Mouse (Mus musculus) left cerebral cortex, adult 9 months (tissue): ENCODE data around the gene Lclat1.

ENCODE experiments used
- DNase-seq, 2 experiments: peaks; one replicate each; pipeline ENCODE4 v3.0.0; 2022; ENCODE audit warnings: low spot score in 2 of 2

Gene Lclat1

DNA sequence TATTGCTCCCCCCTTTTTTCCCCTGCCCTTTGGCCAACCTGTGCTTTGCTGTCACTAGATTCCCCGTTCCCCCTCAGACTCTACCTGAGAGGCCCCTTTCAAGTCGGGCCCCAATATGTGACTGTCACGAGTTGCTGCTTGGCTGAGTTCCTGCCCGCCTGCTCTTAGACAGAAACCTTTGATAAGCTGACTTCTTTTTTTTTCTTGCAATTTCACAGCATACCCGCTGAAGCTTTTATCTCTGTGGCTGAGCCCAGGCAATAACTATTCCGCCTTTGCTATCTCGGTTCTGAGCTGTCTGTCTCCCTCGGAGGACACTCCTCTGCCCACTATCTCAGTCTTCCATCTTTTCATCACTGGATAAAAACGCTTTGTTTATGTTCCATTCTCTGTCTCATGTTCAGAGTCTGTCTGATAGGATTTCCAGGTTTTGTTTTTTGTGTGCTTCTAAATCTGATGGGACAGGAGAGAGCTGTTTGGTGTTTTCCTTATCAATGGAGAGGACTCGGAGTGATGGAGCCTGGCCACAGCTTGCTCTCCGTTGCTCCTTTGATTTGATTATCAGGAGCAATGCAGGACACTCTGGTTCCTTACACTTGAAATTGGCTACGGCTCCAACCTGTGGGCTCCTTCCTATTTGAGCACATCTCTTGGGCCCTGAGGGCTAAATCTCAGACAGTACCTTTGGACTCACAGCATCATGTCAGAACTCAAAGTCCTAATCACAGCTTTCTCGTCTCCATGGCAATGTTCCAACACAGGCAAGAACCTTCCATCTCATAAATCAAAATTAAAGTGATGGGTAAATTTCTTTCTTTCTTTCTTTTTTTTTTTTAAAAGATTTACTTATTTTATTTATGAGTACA lies 20.5 kb upstream of the Lclat1 start:
- no peak for DNase-seq

DNA sequence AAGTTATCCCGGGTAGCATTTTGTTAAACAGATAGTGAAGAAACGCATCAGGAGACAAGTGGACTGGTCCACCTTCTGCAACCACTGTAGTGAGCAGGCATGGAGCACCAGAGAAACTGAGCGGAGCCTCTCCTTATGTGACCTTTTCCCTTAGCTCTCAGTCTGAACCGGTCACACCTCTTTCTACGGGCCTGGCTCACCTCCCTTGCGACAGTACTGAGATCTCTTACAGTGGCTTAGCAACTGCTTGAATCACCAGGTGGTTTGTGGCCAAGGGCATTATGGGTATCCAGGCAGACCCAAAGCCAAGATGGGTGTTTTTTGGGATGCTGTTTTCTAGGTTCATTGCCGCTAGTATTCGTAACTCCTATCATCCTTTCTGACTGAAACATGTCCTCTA lies 16.4 kb upstream of the Lclat1 start:
- no peak for DNase-seq

DNA sequence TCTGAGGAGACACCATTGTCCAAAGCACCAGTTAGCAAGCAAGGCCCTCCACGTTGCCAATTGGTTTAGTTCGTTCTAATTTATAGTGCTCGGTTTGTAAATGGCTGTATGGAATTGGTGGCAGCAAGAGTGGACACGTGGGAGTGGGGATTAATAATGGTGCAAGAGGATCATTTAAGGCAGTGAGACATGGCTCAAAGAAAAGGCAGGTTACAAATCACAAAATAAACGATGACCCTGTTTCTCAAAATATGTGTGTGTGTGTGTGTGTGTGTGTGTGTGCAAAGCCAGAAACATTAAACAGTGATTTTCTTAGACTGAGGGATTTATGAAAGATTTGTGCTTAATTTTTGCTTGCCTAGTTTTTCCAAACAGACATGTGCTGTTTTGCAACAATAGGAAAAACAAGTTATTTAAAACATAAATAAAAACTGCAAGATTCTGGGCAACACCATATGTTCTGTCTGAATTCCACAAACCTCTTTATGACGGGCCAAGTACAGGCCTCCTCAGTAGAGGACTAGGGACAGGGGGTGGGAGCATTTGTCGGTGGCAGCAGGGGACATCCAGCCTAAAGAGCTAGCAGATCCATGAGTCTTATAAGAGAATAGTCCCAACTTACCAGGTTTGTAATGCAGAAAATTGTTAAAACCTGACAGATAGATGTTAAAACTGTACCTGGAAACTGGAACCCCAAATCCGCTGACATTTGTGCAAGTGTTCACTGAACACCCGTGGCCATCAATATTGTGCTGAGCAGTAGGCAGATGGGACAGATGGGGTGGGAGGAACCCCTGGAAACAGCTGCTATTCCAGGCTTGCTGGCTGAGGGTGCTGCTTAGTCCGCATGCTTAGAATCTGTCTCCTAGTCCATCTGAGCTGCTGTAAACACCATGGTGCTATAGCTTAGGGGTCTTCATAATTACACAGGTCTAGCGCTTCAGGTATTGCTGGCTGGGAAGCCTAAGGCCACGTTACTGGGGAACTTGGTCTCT lies 15.4 kb upstream of the Lclat1 start:
- DNase-seq = no peak

GRCm38 (mm10) chr17:73095070-73095469 lies 12.7 kb upstream of the Lclat1 start:
- DNase-seq = no peak

DNA sequence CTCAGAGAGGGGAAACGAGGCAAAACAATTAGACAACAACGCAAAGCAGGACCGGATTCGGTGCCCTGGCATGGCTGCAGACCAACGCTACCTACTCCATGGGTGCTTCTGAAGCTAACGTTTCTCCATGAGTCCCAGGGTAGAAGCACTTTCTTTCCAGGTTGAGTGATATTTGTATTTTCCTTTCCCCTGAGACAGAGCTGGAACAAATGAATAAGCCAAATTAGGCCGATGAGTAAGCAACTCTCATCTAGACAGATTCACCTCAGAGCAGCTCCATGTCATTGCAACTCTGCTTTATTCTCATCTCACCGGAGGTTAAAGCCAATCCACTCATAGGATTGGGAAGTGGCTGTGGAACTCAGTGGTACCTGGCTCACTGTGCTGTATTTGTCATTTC lies 12.2 kb upstream of the Lclat1 start:
- no peak for DNase-seq

- peak in 1 of 2 experiments; percentile 39 for DNase-seq
Measured at GRCm38 (mm10) chr17:73096484-73096883, 11.3 kb upstream of the Lclat1 start.

GRCm38 (mm10) chr17:73098636-73099035 lies 9.1 kb upstream of the Lclat1 start:
- DNase-seq = no peak

DNA sequence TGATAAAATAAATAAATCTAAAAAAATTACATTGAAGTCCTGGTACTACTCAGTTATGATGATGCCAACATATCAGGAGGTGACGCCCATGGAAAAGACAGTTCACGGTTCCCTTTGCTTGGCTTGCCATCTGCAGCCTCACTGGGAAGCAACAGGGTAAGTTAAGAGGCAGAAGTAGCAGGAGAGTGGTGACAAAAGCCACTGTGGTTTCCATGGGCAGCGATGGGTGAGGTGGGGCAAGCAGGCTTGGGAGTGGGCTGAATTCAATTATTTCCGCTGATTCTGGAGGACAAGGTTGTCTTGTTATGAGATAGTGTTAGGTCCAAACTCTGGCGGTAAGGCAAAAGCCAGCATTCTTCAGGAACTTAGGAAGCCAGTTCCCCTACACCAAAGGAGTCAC lies 7.4 kb upstream of the Lclat1 start:
- DNase-seq = no peak

DNA sequence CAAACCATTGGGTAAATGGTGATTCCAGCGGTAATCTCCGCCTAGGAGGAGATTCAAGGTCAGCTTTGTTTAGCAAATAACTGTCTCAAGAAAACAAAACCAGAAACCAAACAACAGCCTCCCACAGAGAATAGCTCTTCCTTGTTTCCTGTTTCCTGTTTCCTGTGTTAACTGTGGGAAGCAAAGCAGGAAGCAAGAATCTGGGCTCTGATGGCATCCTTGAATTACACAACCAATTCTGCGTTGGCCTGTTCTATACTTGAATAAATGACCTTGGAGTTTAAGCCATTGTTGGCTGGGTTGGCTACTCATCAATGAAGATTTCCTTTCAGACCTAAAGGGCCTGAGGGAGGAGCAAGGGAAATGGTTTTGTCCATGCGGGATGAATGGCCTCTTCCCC lies 5.2 kb upstream of the Lclat1 start:
- no peak for DNase-seq

GRCm38 (mm10) chr17:73108170-73108887 lies 544 bp downstream of the Lclat1 start:
- peak in 1 of 2 experiments; percentile 11 for DNase-seq

- no peak for DNase-seq
Measured at GRCm38 (mm10) chr17:73108888-73109259, 1.1 kb downstream of the Lclat1 start.

GRCm38 (mm10) chr17:73112128-73112527 lies 4.3 kb downstream of the Lclat1 start:
- no peak for DNase-seq

- DNase-seq = no peak
Measured at GRCm38 (mm10) chr17:73112601-73113000, 4.8 kb downstream of the Lclat1 start.

DNA sequence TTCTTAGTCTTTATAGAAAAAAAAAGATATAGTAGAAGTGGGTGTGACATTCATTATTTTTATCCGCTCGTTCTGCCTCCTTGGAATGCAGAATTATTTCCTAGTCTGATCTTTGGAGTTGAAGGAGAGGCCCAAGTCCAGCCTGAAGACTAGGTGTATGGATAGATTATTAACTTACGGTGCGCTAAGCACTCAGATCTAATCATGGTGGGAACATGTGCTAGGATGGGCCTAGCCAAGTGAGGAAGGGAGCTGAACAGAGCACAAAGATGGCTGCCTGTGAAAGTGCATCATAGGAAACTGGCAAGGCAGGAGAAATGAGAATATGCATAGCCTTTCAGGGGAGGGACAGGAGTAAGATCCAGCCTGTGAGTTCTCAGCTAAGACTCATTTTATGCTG lies 5.4 kb downstream of the Lclat1 start:
- no peak for DNase-seq

- no peak for DNase-seq
Measured at GRCm38 (mm10) chr17:73118134-73118533, 10.3 kb downstream of the Lclat1 start.

- DNase-seq = no peak
Measured at GRCm38 (mm10) chr17:73118702-73119101, 10.9 kb downstream of the Lclat1 start.

GRCm38 (mm10) chr17:73119150-73119549 lies 11.4 kb downstream of the Lclat1 start:
- no peak for DNase-seq

GRCm38 (mm10) chr17:73120545-73120944 lies 12.8 kb downstream of the Lclat1 start:
- DNase-seq = no peak

GRCm38 (mm10) chr17:73121726-73122125 lies 13.9 kb downstream of the Lclat1 start:
- DNase-seq = no peak

DNA sequence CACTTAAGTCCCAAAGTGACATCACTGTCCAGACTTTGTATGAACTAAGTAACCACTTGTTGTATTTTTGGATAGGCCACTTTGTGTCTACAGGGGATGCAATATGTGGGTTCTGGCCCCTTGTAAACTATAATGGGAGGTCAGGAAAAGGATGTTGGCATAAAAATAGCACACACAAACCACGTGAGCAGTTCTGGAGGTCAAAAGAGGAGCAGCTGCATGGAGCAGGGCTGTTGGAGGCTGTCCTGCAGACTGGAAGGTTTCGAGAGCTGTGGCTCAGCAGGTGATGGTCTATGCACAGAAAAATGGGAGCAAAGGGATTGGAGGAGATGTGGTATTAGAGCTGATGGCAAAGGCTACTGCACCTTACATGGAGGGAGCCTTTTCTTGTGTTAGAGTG lies 18.6 kb downstream of the Lclat1 start:
- no peak for DNase-seq

GRCm38 (mm10) chr17:73126903-73127302 lies 19.1 kb downstream of the Lclat1 start:
- no peak for DNase-seq
